Mouse (Mus musculus) heart, adult 2 months (tissue): ENCODE data around the gene Lhx2. TPM values are rescaled to one million over a fixed set of nuclear protein-coding genes. Genes with fewer than 3 reads are reported as not detected.

Source experiments
- DNase-seq, 2 experiments: peaks; one replicate each; pipeline ENCODE4 v3.0.0; 2021
- H3K27ac ChIP-seq: fragments of 200-600 bp; 2 replicates; pipeline ENCODE4 v1.8.1; 2022
- H3K27me3 ChIP-seq: fragments of 200-500 bp; 2 replicates; pipeline ENCODE4 v1.6.1; 2012; ENCODE audit warnings: mild to moderate bottlenecking, low read length, inconsistent platforms, mixed read lengths; ENCODE audit not compliant: control insufficient read depth, insufficient read depth
- H3K36me3 ChIP-seq: fragments of 200-500 bp; 2 replicates; pipeline ENCODE4 v1.6.1; 2012; ENCODE audit warnings: low read length, inconsistent platforms; ENCODE audit not compliant: control insufficient read depth, insufficient read depth
- H3K4me1 ChIP-seq: fragments of 200-500 bp; 2 replicates; pipeline ENCODE4 v1.6.1; 2011; ENCODE audit warnings: low read length; ENCODE audit not compliant: control insufficient read depth, insufficient read depth
- H3K4me3 ChIP-seq: fragments of 200-600 bp; 2 replicates; pipeline ENCODE4 v1.8.1; 2022
- H3K79me2 ChIP-seq: fragments of 200-500 bp; replicated peaks from 2 replicates; pipeline ENCODE4 v1.6.1; 2012; ENCODE audit warnings: mild to moderate bottlenecking, inconsistent platforms, low read length, moderate library complexity, mixed read lengths; ENCODE audit not compliant: control insufficient read depth, insufficient read depth
- H3K9ac ChIP-seq: fragments of 200-500 bp; 2 replicates; pipeline ENCODE4 v1.6.1; 2012; ENCODE audit warnings: low read depth, mild to moderate bottlenecking, control low read depth, inconsistent platforms, low read length, mixed read lengths
- CTCF ChIP-seq: fragments of 200-600 bp; IDR thresholded peaks from 2 replicates; pipeline ENCODE4 v1.8.1; 2022; ENCODE audit warnings: antibody characterized with exemption, mild to moderate bottlenecking, moderate library complexity
- EP300 ChIP-seq: fragments of 200-500 bp; IDR thresholded peaks from 2 replicates; pipeline ENCODE4 v1.6.1; 2011; ENCODE audit warnings: low read depth, low read length, control low read depth; ENCODE audit not compliant: insufficient read depth
- POLR2A ChIP-seq: fragments of 200-500 bp; IDR thresholded peaks from 2 replicates; pipeline ENCODE4 v1.6.1; 2011; ENCODE audit warnings: mild to moderate bottlenecking, low read depth, low read length, control low read depth; ENCODE audit not compliant: insufficient read depth
- WGBS: fragments of 180-500 bp; shearing (Covaris S2); methylation state at CpG from one replicate; pipeline ENCODE4 v1.1.7; 2018; 5-methylcytosine and 5-hydroxymethylcytosine counted together
- intact Hi-C: fragments of 180-260 bp; cut with DNase I; formaldehyde crosslinking; loops from one replicate; pipeline ENCODE4 v1.15.1; 2025
- polyA plus RNA-seq: library from polyadenylated mRNA; depleted of rRNA; stranded (reverse); fragments of >200 nt; gene quantifications from 2 replicates; pipeline ENCODE4 v1.2.3, GENCODE M21; 2012
- total RNA-seq, 2 experiments: library from RNA; stranded (reverse); gene quantifications; 2 replicates each; pipeline ENCODE4 v1.2.3; 2021

Gene Lhx2
- total and polyA plus RNA-seq, 3 experiments: not detected

GRCm38 (mm10) chr2:38366222-38366621 lies 27.1 kb downstream of the Lhx2 start:
- intact Hi-C loops: no loop called here
- H3K36me3 ChIP-seq: no peaks in the 10 kb centered on the region
- H3K79me2 ChIP-seq: no peaks in the 10 kb centered on the region
- H3K9ac ChIP-seq: no peak overlapping the region
- 69% methylated on average over 7 of the region's 7 CpGs for WGBS
- DNase-seq: no peak
- TF ChIP-seq POLR2A (no peak), CTCF (no peak), EP300 (no peak)
- H3K4me3 ChIP-seq: no peak overlapping the region
- no peaks in the 10 kb centered on the region for H3K4me1 ChIP-seq
- no peak overlapping the region for H3K27ac ChIP-seq
- peaks cover 9% of the 10 kb centered on the region for H3K27me3 ChIP-seq

- TF ChIP-seq POLR2A (no peak), EP300 (no peak), CTCF (no peak)
- intact Hi-C loops: no loop called here
- H3K36me3 ChIP-seq: no peaks in the 10 kb centered on the region
- no peak for DNase-seq
- no peak overlapping the region for H3K4me3 ChIP-seq
- H3K27me3 ChIP-seq: peaks cover 8% of the 10 kb centered on the region
- no peaks in the 10 kb centered on the region for H3K4me1 ChIP-seq
- H3K9ac ChIP-seq: no peak overlapping the region
- no peaks in the 10 kb centered on the region for H3K79me2 ChIP-seq
- 25% methylated on average over 9 of the region's 9 CpGs for WGBS
- no peak overlapping the region for H3K27ac ChIP-seq
Observed at GRCm38 (mm10) chr2:38367023-38367422, 27.9 kb downstream of the Lhx2 start.

DNA sequence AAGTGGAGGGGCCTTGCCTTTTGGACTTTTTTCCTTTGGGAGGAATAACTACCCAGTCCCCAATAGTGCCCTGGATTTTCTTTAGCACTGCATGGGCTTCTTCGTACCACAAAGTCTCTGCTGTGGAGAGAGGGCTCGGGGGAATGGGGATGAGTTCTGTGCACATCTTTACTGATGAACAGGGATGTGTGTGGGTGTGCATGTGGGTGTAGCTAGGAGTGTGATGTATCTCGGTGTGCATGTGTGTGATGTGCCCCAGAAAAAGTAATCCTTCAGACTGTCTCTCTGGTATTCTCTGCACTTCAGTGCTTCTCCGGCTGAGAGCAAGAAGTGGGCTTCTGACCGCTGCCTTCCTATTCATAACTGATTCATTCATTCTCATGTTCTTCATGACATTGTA lies 28.8 kb downstream of the Lhx2 start:
- Histone ChIP-seq H3K36me3 (no peaks in the 10 kb centered on the region), H3K9ac (no peak overlapping the region), H3K27me3 (peaks cover 7% of the 10 kb centered on the region), H3K27ac (no peak overlapping the region), H3K79me2 (no peaks in the 10 kb centered on the region), H3K4me3 (no peak overlapping the region), H3K4me1 (no peaks in the 10 kb centered on the region)
- no peak for DNase-seq
- WGBS: 81% methylated on average over 5 of the region's 5 CpGs
- TF ChIP-seq CTCF: no peak
- TF ChIP-seq EP300: no peak
- intact Hi-C loops: no loop called here

DNA sequence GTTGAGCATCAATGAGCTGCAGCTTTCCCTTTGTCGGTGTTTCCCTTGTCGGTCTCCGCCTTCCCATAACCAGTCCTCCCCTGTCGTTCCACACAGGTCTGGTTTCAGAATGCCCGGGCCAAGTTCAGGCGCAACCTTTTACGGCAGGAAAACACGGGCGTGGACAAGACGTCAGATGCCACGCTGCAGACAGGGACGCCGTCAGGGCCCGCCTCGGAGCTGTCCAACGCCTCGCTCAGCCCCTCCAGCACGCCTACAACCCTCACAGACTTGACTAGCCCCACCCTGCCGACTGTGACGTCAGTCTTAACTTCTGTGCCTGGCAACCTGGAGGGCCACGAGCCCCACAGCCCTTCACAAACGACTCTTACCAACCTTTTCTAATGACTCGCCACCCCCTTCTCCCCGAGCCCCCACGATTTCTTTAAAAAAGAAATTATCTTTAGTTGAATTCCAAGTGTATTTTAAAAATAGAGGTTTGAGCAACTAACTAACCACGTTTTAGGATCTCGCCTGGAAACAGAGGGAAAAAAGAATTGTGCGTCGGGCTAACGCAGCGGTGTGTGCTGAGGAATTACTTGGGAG lies 29.8 kb downstream of the Lhx2 start:
- peaks cover 7% of the 10 kb centered on the region for H3K27me3 ChIP-seq
- no peak overlapping the region; the same call in 1 of the 2 replicates for H3K4me3 ChIP-seq
- H3K4me1 ChIP-seq: no peaks in the 10 kb centered on the region
- TF ChIP-seq CTCF (no peak), EP300 (no peak), POLR2A (no peak)
- peak in 1 of 2 experiments; percentile 43 for DNase-seq
- no peaks in the 10 kb centered on the region for H3K79me2 ChIP-seq
- no peak overlapping the region for H3K27ac ChIP-seq
- H3K9ac ChIP-seq: no peak overlapping the region
- intact Hi-C loops: no loop called here
- H3K36me3 ChIP-seq: no peaks in the 10 kb centered on the region
- WGBS: 9% methylated on average over 31 of the region's 31 CpGs

DNA sequence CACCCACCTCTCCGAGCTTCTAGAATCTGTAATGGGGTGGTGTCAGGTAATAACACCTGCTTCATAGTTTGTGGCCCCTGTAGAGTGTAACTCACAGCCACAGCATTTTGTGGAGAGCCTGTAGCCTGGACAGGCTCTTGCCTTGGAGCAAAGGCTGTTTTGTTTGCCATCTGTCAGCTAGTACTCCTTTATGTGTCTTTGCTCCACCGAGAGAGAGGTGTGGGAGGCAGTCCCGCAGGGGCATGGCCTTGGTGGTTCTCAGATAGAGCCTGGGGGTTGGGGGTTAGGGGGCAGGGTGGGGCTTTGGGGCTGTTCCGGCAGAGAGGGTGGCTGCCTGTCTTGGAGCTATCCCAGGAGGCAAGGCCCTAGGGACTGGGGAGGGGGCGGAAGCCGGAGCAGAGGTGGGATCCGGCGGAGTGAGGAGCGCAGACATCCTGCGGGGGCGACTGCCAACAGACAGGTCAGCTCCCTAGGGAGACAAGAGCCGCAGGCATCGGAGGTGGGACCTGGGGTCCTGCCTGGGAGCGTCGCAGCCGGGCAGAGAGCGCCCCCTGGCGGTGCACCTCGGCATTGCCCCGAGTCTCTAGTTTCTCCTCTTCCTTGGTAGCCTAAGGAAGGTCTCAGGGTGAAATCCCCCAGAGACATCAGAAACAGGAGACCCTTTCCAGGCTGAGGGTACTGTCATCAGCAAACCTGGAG lies 36.7 kb downstream of the Lhx2 start:
- 6% methylated on average over 20 of the region's 20 CpGs for WGBS
- H3K4me3 ChIP-seq: no peak overlapping the region
- intact Hi-C loops: loop anchor here (1.0 to 5.0 kb wide), 3 partner anchors 188 to 560 kb away; no protein-coding TSS in a partner anchor

DNA sequence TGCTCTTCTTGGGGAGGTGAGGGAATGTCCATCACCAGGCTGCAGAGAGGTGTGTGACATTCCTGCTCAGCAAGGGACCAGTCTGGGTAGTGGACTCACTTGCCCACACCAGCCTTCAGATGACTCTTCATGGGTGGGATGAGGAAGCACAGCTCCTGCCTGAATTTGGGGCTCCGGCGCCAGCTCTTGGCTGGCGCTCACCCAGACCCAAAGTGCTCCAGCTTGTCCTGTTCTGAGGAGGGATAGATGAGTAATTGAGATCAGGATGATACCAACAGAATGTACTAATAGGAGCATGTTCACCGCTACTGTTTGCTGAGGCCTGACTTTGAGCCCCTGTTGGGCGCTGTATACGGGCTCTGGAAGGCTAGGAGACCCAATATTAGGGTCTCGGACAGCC lies 38.2 kb downstream of the Lhx2 start:
- TF ChIP-seq EP300 (no peak), POLR2A (no peak), CTCF (no peak)
- Histone ChIP-seq H3K4me3 (no peak overlapping the region), H3K36me3 (no peaks in the 10 kb centered on the region), H3K79me2 (no peaks in the 10 kb centered on the region), H3K9ac (no peak overlapping the region), H3K27ac (no peak overlapping the region), H3K4me1 (peaks cover 4% of the 10 kb centered on the region), H3K27me3 (peaks cover 5% of the 10 kb centered on the region; the same call in 1 of the 2 replicates)
- no peak for DNase-seq
- WGBS: 87% methylated on average over 7 of the region's 7 CpGs
- intact Hi-C loops: loop anchor here (5.0 kb wide), 1 partner anchor 190 kb away; no protein-coding TSS in a partner anchor

More for the DNA sequence above, 36.7 kb downstream of the Lhx2 start:
- peak; percentile 66 to 81 for DNase-seq
- peaks cover 7% of the 10 kb centered on the region; the same call in 1 of the 2 replicates for H3K27me3 ChIP-seq
- H3K27ac ChIP-seq: no peak overlapping the region
- TF ChIP-seq EP300 (no peak), CTCF (no peak), POLR2A (no peak)
- no peak overlapping the region for H3K9ac ChIP-seq
- no peaks in the 10 kb centered on the region for H3K79me2 ChIP-seq
- H3K36me3 ChIP-seq: no peaks in the 10 kb centered on the region
- peaks cover 4% of the 10 kb centered on the region for H3K4me1 ChIP-seq
